Comparison of ENCODE assay signal across 8 mouse cellular contexts in genomic region chr10:81025639-81026275, GRCm38 (mm10). TPM values are rescaled to one million over a fixed set of nuclear protein-coding genes. Genes with fewer than 3 reads are reported as not detected.
DNase-seq lines count a peak whose midpoint lies in the region; ATAC-seq and TF ChIP-seq lines count a peak whose summit lies in the region.

Gene Diras1 (minus strand): TSS chr10:81025662.

- peaks cover 2% of the 10 kb centered on the region; the same call in 1 of the 2 replicates for H3K9me3 ChIP-seq in heart, embryonic 16.5 days (replicated peaks; ENCODE audit: control insufficient read depth, low read length)
- H3K9me3 ChIP-seq in hindbrain, embryonic 15.5 days: no peaks in the 10 kb centered on the region
- H3K9me3 ChIP-seq in liver, embryonic 15.5 days (replicated peaks): no peaks in the 10 kb centered on the region

- WGBS in heart, embryonic 16.5 days: 47% methylated on average over 12 of the region's 12 CpGs
- 44% methylated on average over 12 of the region's 12 CpGs for WGBS in hindbrain, embryonic 15.5 days
- 44% methylated on average over 12 of the region's 12 CpGs for WGBS in liver, embryonic 15.5 days (ENCODE audit: insufficient replicate concordance)

- DNase-seq in heart, postnatal 36 days: no peak
- DNase-seq in gastrocnemius, postnatal 36 days: no peak
- DNase-seq in thymus, adult 18-20 months: no peak

- H3K27ac ChIP-seq in heart, embryonic 16.5 days (ENCODE audit: low read length): no peak within 1 kb of the TSS
- H3K27ac ChIP-seq in cortical plate, adult 2 months (ENCODE audit: insufficient read depth, low read length): peak within 1 kb of the TSS; percentile 92
- 0 out of 2 replicates have a peak within 1 kb of the TSS, but pooled peaks have one; percentile 30 for H3K27ac ChIP-seq in hindbrain, embryonic 15.5 days (replicated peaks)
- no peak within 1 kb of the TSS for H3K27ac ChIP-seq in liver, embryonic 15.5 days (replicated peaks)

- peaks cover 40% of the 10 kb centered on the region for H3K27me3 ChIP-seq in heart, embryonic 16.5 days (ENCODE audit: control insufficient read depth, insufficient read depth, low read length)
- no peaks in the 10 kb centered on the region for H3K27me3 ChIP-seq in hindbrain, embryonic 15.5 days
- H3K27me3 ChIP-seq in liver, embryonic 15.5 days: peaks cover 61% of the 10 kb centered on the region

- H3K4me2 ChIP-seq in heart, embryonic 16.5 days (ENCODE audit: low read depth, low read length): peak within 1 kb of the TSS; percentile 41; the same call in 1 of the 2 replicates
- peak within 1 kb of the TSS; percentile 74 for H3K4me2 ChIP-seq in hindbrain, embryonic 15.5 days
- peak within 1 kb of the TSS; percentile 42 for H3K4me2 ChIP-seq in liver, embryonic 15.5 days

- peaks cover 3% of the 10 kb centered on the region; the same call in 1 of the 2 replicates for H3K36me3 ChIP-seq in heart, embryonic 16.5 days (ENCODE audit: control insufficient read depth, insufficient read depth)
- H3K36me3 ChIP-seq in hindbrain, embryonic 15.5 days: 0 out of 2 replicates have a peak, but pooled peaks cover 5% of the 10 kb centered on the region
- 0 out of 2 replicates have a peak, but pooled peaks cover under 1% of the 10 kb centered on the region for H3K36me3 ChIP-seq in liver, embryonic 15.5 days (replicated peaks)

- peaks cover 6% of the 10 kb centered on the region for H3K4me1 ChIP-seq in heart, embryonic 16.5 days (ENCODE audit: control insufficient read depth, insufficient read depth, low read length)
- peaks cover 6% of the 10 kb centered on the region for H3K4me1 ChIP-seq in cortical plate, adult 2 months (ENCODE audit: control insufficient read depth, insufficient read depth, low read length)
- peaks cover 40% of the 10 kb centered on the region for H3K4me1 ChIP-seq in hindbrain, embryonic 15.5 days (replicated peaks)
- peaks cover 5% of the 10 kb centered on the region for H3K4me1 ChIP-seq in liver, embryonic 15.5 days (replicated peaks)

- intact Hi-C loops in heart, postnatal 36 days (cut with DNase I): no loop called here
- intact Hi-C loops in gastrocnemius, postnatal 36 days (cut with DNase I): no loop called here

- TF ChIP-seq CTCF in cortical plate, adult 2 months (IDR thresholded peaks at IDR 0.05; ENCODE audit: extremely low read depth, insufficient read depth, low read length): no peak

- no peak within 1 kb of the TSS for H3K9ac ChIP-seq in heart, embryonic 16.5 days (ENCODE audit: low read length)
- H3K9ac ChIP-seq in hindbrain, embryonic 15.5 days: peak within 1 kb of the TSS; percentile 71
- H3K9ac ChIP-seq in liver, embryonic 15.5 days: no peak within 1 kb of the TSS

- no peak for TF ChIP-seq POLR2A in cortical plate, adult 2 months (IDR thresholded peaks at IDR 0.05; ENCODE audit: extremely low read depth, insufficient read depth, low read length)

- H3K4me3 ChIP-seq in heart, embryonic 16.5 days (ENCODE audit: low read length): no peak within 1 kb of the TSS
- H3K4me3 ChIP-seq in cortical plate, adult 2 months (ENCODE audit: insufficient read depth, low read length): peak within 1 kb of the TSS; percentile 71
- H3K4me3 ChIP-seq in hindbrain, embryonic 15.5 days: peak within 1 kb of the TSS; percentile 56
- peak within 1 kb of the TSS; percentile 10; the same call in 1 of the 2 replicates for H3K4me3 ChIP-seq in liver, embryonic 15.5 days (replicated peaks)

- ATAC-seq in heart, embryonic 16.5 days (replicated peaks; ENCODE audit: extremely low read depth, insufficient read depth, low FRiP score): no peak
- 0 out of 2 replicates have a peak, but pooled peaks have one; percentile 5 for ATAC-seq in hindbrain, embryonic 15.5 days (ENCODE audit: low FRiP score, low read depth)
- ATAC-seq in liver, embryonic 15.5 days (ENCODE audit: insufficient read depth): no peak
- ATAC-seq in monocyte, adult 5-6 weeks (replicated peaks; ENCODE audit: insufficient number of reproducible peaks, low FRiP score, low TSS enrichment, poor library complexity, severe bottlenecking): no peak

RNA-seq across cellular contexts. Expression of gene Diras1, which starts in this region (rescaled TPM):
- 0.06 and 0.09 TPM in 2 replicates for polyA plus RNA-seq in heart, embryonic 16.5 days (2015; fragmentation: Nextera tagmentation; extraction: Ambion mirVana)
- not detected for total RNA-seq in heart, postnatal 36 days (2021)
- 83.8 and 85.3 TPM in 2 replicates for polyA plus RNA-seq in cortical plate, adult 2 months (2012; rRNA removed)
- polyA plus RNA-seq in hindbrain, embryonic 15.5 days (2015; fragmentation: Nextera tagmentation; extraction: Ambion mirVana): 71.6 and 81.6 TPM in 2 replicates
- polyA plus RNA-seq in liver, embryonic 15.5 days (2015; fragmentation: Nextera tagmentation; extraction: Ambion mirVana): 0.07 TPM in 1 of 2 replicates, not detected in the other
- total RNA-seq in monocyte, adult 5-6 weeks (2017): 0.38 TPM in 1 of 3 replicates, not detected in the others
- total RNA-seq in gastrocnemius, postnatal 36 days (2021): under 1 TPM in 1 of 2 experiments, not detected in 1; 0.08 TPM

Comparison
In these comparisons a context has a peak if more than half of its experiments do, and no peak if none do; other contexts are left out.
1. RNA of gene Diras1 (polyA plus RNA-seq): 83.8 to 85.3 TPM in cortical plate, adult 2 months and 71.6 to 81.6 TPM in hindbrain, embryonic 15.5 days; 0.06 to 0.09 TPM in heart, embryonic 16.5 days and 0.07 TPM in liver, embryonic 15.5 days; every median in the first group is over 10 times any median in the second.
2. H3K27ac ChIP-seq: peak in cortical plate, adult 2 months (single experiment) and hindbrain, embryonic 15.5 days (single experiment); none in heart, embryonic 16.5 days (single experiment) and liver, embryonic 15.5 days (single experiment).
3. Peak in every context shown above with its lines, with median percentiles within 50 percentile points of each other: H3K4me2 ChIP-seq.